In genomic region chr5:36471206-36471605, GRCm38 (mm10) we compare ENCODE assay signal across 17 mouse cellular contexts.
"Had no signal": no experiment of that assay in that cellular context is flagged by ENCODE, and none has a peak within 500 bp of the region (broad histone marks: within the 10 kb centered on the region; RNA-seq: fewer than 3 reads in every experiment).

No protein-coding gene starts in this region.

- H3K27ac ChIP-seq: hindbrain, embryonic 15.5 days; limb, embryonic 10.5 days; limb, embryonic 13.5 days; liver, embryonic 12.5 days; liver, embryonic 15.5 days; lung, embryonic 15.5 days; neural tube, embryonic 12.5 days; stomach, embryonic 15.5 days had no signal

- H3K9me3 ChIP-seq: hindbrain, embryonic 15.5 days; limb, embryonic 10.5 days; limb, embryonic 13.5 days; liver, embryonic 12.5 days; liver, embryonic 15.5 days; lung, embryonic 15.5 days; megakaryocyte, embryonic 14.5 days; neural tube, embryonic 12.5 days; stomach, embryonic 15.5 days had no signal

- ATAC-seq: intestine, postnatal 0 days; liver, embryonic 12.5 days had no signal

- H3K4me2 ChIP-seq: hindbrain, embryonic 15.5 days; limb, embryonic 13.5 days; liver, embryonic 12.5 days; liver, embryonic 15.5 days; lung, embryonic 15.5 days; midbrain, embryonic 11.5 days; neural tube, embryonic 12.5 days; stomach, embryonic 15.5 days had no signal

- H3K9ac ChIP-seq: hindbrain, embryonic 15.5 days; limb, embryonic 13.5 days; liver, embryonic 12.5 days; liver, embryonic 15.5 days; lung, embryonic 15.5 days; neural tube, embryonic 12.5 days; stomach, embryonic 15.5 days had no signal

- H3K4me3 ChIP-seq: hindbrain, embryonic 15.5 days; limb, embryonic 10.5 days; limb, embryonic 13.5 days; liver, embryonic 12.5 days; liver, embryonic 15.5 days; lung, embryonic 15.5 days; neural tube, embryonic 12.5 days; stomach, embryonic 15.5 days had no signal

- H3K27me3 ChIP-seq: hindbrain, embryonic 15.5 days; limb, embryonic 13.5 days; liver, embryonic 12.5 days; liver, embryonic 15.5 days; lung, embryonic 15.5 days; megakaryocyte, embryonic 14.5 days; neural tube, embryonic 12.5 days; stomach, embryonic 15.5 days had no signal

- DNase-seq: liver; lung, adult 18-20 months; lung, postnatal 10 days; lung, postnatal 36 days; midbrain, embryonic 14.5 days; thymus, postnatal 36 days had no signal
